Mouse (Mus musculus): ENCODE results near the gene Ypel2. TPM values are rescaled to one million over a fixed set of nuclear protein-coding genes. Genes with fewer than 3 reads are reported as not detected.
"Not testable (repeated sequence)": the region's sequence is repeated elsewhere in the genome, so short reads cannot be mapped to it uniquely, and the experiment has no call there.

The Ypel2 gene
- total and polyA plus RNA-seq, 2 experiments from 2014 or later = 4.5 to 6.3 TPM

- TF ChIP-seq CTCF (IDR thresholded peaks at IDR 0.05; ENCODE audit: low read depth) = no peak
- no peak overlapping the region for H3K4me3 ChIP-seq (ENCODE audit: low read depth, low read length)
- H3K9ac ChIP-seq = no peak overlapping the region
- no peaks in the 10 kb centered on the region for H3K4me1 ChIP-seq (ENCODE audit: insufficient read depth)
- H3K36me3 ChIP-seq (ENCODE audit: insufficient read depth) = no peaks in the 10 kb centered on the region
- no peak overlapping the region for H3K27ac ChIP-seq (ENCODE audit: low read depth, low read length)
- no peak for ATAC-seq
- DNase-seq = no peak
- 78% methylated on average over 3 of the region's 3 CpGs for WGBS
- no peaks in the 10 kb centered on the region for H3K27me3 ChIP-seq (ENCODE audit: insufficient read depth, low read length)
- H3K9me3 ChIP-seq (ENCODE audit: low read length) = no peaks in the 10 kb centered on the region
- H3K4me2 ChIP-seq (ENCODE audit: low read depth) = no peak overlapping the region
Observed at GRCm38 (mm10) chr11:87025351-87025750, 31.8 kb upstream of the Ypel2 start.

DNA sequence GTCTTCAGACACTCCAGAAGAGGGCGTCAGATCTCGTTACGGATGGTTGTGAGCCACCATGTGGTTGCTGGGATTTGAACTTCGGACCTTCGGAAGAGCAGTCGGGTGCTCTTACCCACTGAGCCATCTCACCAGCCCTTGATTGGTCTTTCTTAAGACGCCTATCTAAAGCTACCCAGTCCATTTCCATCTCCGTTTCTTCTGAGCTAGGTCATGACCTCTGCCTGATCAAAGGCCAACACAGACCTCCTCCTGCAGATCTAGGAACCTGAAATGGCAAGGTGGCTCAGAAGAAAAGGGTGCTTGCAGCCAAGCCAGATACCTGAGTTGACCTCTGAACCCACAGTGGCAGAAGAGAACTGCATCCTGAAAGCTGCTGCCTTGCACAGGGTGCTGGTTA is 29.7 kb upstream of the Ypel2 start:
- H3K4me2 ChIP-seq (ENCODE audit: low read depth); H3K27me3 ChIP-seq (ENCODE audit: insufficient read depth, low read length); H3K27ac ChIP-seq (ENCODE audit: low read depth, low read length); H3K36me3 ChIP-seq (ENCODE audit: insufficient read depth); DNase-seq; H3K4me3 ChIP-seq (ENCODE audit: low read depth, low read length); H3K4me1 ChIP-seq (ENCODE audit: insufficient read depth); H3K9ac ChIP-seq; H3K9me3 ChIP-seq (ENCODE audit: low read length); ATAC-seq: not testable (repeated sequence)
- 73% methylated on average over 7 of the region's 8 CpGs for WGBS

- no peak overlapping the region for H3K27ac ChIP-seq (ENCODE audit: low read depth, low read length)
- no peak overlapping the region for H3K4me2 ChIP-seq (ENCODE audit: low read depth)
- ATAC-seq (no peak), DNase-seq (no peak)
- H3K4me1 ChIP-seq (ENCODE audit: insufficient read depth) = no peaks in the 10 kb centered on the region
- H3K27me3 ChIP-seq (ENCODE audit: insufficient read depth, low read length) = no peaks in the 10 kb centered on the region
- H3K4me3 ChIP-seq (ENCODE audit: low read depth, low read length) = no peak overlapping the region
- H3K9ac ChIP-seq = no peak overlapping the region
- H3K36me3 ChIP-seq (ENCODE audit: insufficient read depth) = no peaks in the 10 kb centered on the region
- TF ChIP-seq CTCF (IDR thresholded peaks at IDR 0.05; ENCODE audit: low read depth) = no peak
- H3K9me3 ChIP-seq (ENCODE audit: low read length) = no peaks in the 10 kb centered on the region
- 72% methylated on average over 4 of the region's 4 CpGs for WGBS
Observed at GRCm38 (mm10) chr11:87022765-87023164, 29.3 kb upstream of the Ypel2 start.

GRCm38 (mm10) chr11:87021551-87021950 is 28.0 kb upstream of the Ypel2 start:
- no peak overlapping the region for H3K4me3 ChIP-seq (ENCODE audit: low read depth, low read length)
- no peaks in the 10 kb centered on the region for H3K4me1 ChIP-seq (ENCODE audit: insufficient read depth)
- no peaks in the 10 kb centered on the region for H3K27me3 ChIP-seq (ENCODE audit: insufficient read depth, low read length)
- no peak for ATAC-seq
- no peak overlapping the region for H3K4me2 ChIP-seq (ENCODE audit: low read depth)
- no peaks in the 10 kb centered on the region for H3K9me3 ChIP-seq (ENCODE audit: low read length)
- H3K27ac ChIP-seq (ENCODE audit: low read depth, low read length) = no peak overlapping the region
- no peak for TF ChIP-seq CTCF (IDR thresholded peaks at IDR 0.05; ENCODE audit: low read depth)
- H3K9ac ChIP-seq = no peak overlapping the region
- no peaks in the 10 kb centered on the region for H3K36me3 ChIP-seq (ENCODE audit: insufficient read depth)
- DNase-seq = no peak

DNA sequence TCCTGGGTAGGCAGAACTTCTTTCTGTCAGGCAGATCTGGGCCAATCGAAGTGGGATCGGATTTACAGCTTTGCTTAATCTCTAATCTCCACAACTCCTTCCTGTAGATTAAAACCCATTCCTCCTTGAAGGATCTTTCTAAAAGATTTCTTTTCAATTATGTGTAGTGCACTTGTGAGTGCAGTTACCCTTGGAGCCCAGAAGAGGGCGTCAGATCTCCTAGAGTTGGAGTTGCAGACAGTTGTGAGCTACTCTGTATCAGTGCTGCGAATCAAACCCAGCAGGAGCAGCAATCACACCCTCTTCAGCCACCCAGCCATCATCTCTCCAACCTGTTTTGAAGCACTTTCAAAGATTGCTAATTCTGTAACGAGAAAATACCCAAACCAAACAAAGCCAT is 26.9 kb upstream of the Ypel2 start:
- TF ChIP-seq CTCF (IDR thresholded peaks at IDR 0.05; ENCODE audit: low read depth) = no peak
- Histone ChIP-seq H3K9me3 (ENCODE audit: low read length) (no peaks in the 10 kb centered on the region), H3K4me1 (ENCODE audit: insufficient read depth) (no peaks in the 10 kb centered on the region), H3K9ac (no peak overlapping the region), H3K27me3 (ENCODE audit: insufficient read depth, low read length) (no peaks in the 10 kb centered on the region), H3K27ac (ENCODE audit: low read depth, low read length) (no peak overlapping the region), H3K36me3 (ENCODE audit: insufficient read depth) (no peaks in the 10 kb centered on the region), H3K4me3 (ENCODE audit: low read depth, low read length) (no peak overlapping the region), H3K4me2 (ENCODE audit: low read depth) (no peak overlapping the region)
- DNase-seq (no peak), ATAC-seq (no peak)
- WGBS = 83% methylated on average over 5 of the region's 5 CpGs

DNA sequence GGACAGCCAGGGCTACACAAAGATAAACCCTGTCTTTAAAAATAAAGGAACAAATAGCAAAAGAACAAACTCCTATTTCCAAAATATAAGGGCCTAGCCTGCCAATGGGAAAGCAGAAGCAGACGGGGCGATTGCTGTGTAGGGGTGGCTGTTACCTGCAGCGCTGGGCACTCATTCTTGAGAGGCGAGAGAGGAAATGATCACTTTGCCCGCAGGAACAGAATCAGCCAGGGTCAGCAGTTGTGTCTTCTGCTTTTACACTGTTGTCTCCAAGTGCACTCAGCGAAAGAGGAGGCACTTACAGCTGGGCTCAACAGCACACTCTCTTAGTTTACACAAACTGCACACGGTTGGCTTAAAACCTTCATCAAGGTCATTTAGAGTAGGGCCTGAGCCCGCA is 25.9 kb upstream of the Ypel2 start:
- H3K36me3 ChIP-seq (ENCODE audit: insufficient read depth) = no peaks in the 10 kb centered on the region
- no peaks in the 10 kb centered on the region for H3K9me3 ChIP-seq (ENCODE audit: low read length)
- H3K9ac ChIP-seq = no peak overlapping the region
- WGBS = 88% methylated on average over 8 of the region's 8 CpGs
- no peak overlapping the region for H3K4me2 ChIP-seq (ENCODE audit: low read depth)
- no peak overlapping the region for H3K27ac ChIP-seq (ENCODE audit: low read depth, low read length)
- H3K27me3 ChIP-seq (ENCODE audit: insufficient read depth, low read length) = no peaks in the 10 kb centered on the region
- H3K4me3 ChIP-seq (ENCODE audit: low read depth, low read length) = no peak overlapping the region
- DNase-seq (no peak), ATAC-seq (no peak)
- TF ChIP-seq CTCF (IDR thresholded peaks at IDR 0.05; ENCODE audit: low read depth) = no peak
- H3K4me1 ChIP-seq (ENCODE audit: insufficient read depth) = no peaks in the 10 kb centered on the region

DNA sequence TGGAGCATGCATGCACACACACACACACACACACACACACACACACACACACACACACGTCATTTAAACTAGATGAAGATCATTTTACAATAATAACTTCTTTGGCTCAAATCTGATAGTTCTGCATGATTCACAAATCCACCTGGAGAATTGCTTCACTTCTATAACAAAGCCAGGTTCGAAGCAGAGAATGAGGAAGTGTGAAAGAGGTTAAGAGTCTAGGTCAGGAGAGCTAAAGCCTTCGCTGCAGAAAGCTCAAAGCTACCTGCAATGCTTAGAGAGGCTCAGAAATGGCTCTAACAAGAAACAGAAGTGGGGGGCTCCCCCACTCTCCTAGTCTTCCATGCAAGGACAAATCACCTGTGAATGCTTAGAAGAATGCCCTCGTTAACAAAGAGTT is 24.6 kb upstream of the Ypel2 start:
- Histone ChIP-seq H3K9me3 (ENCODE audit: low read length) (no peaks in the 10 kb centered on the region), H3K9ac (no peak overlapping the region), H3K4me2 (ENCODE audit: low read depth) (no peak overlapping the region), H3K4me1 (ENCODE audit: insufficient read depth) (no peaks in the 10 kb centered on the region), H3K27me3 (ENCODE audit: insufficient read depth, low read length) (no peaks in the 10 kb centered on the region), H3K36me3 (ENCODE audit: insufficient read depth) (no peaks in the 10 kb centered on the region), H3K4me3 (ENCODE audit: low read depth, low read length) (no peak overlapping the region), H3K27ac (ENCODE audit: low read depth, low read length) (no peak overlapping the region)
- TF ChIP-seq CTCF (IDR thresholded peaks at IDR 0.05; ENCODE audit: low read depth) = no peak
- DNase-seq (no peak), ATAC-seq (no peak)
- 67% methylated on average over 4 of the region's 4 CpGs for WGBS

GRCm38 (mm10) chr11:87015691-87016090 is 22.2 kb upstream of the Ypel2 start:
- no peaks in the 10 kb centered on the region for H3K36me3 ChIP-seq (ENCODE audit: insufficient read depth)
- no peak overlapping the region for H3K9ac ChIP-seq
- no peak for TF ChIP-seq CTCF (IDR thresholded peaks at IDR 0.05; ENCODE audit: low read depth)
- H3K9me3 ChIP-seq (ENCODE audit: low read length) = no peaks in the 10 kb centered on the region
- no peaks in the 10 kb centered on the region for H3K4me1 ChIP-seq (ENCODE audit: insufficient read depth)
- no peak for ATAC-seq
- no peaks in the 10 kb centered on the region for H3K27me3 ChIP-seq (ENCODE audit: insufficient read depth, low read length)
- no peak overlapping the region for H3K4me2 ChIP-seq (ENCODE audit: low read depth)
- H3K27ac ChIP-seq (ENCODE audit: low read depth, low read length) = no peak overlapping the region
- WGBS = 77% methylated on average over 3 of the region's 3 CpGs
- no peak overlapping the region for H3K4me3 ChIP-seq (ENCODE audit: low read depth, low read length)
- no peak for DNase-seq

Measured in forebrain, postnatal 0 days (tissue).